Mouse (Mus musculus): ENCODE data around the gene Taf9b. TPM values are rescaled to one million over a fixed set of nuclear protein-coding genes. Genes with fewer than 3 reads are reported as not detected.

Gene Taf9b
- total RNA-seq, 1 experiment, result 2.1 TPM

- Histone ChIP-seq H3K9me3 (ENCODE audit: control insufficient read depth, insufficient read depth, low read depth, low read length) (no peaks in the 10 kb centered on the region), H3K9ac (ENCODE audit: insufficient read depth, low read depth, low read length, poor library complexity, severe bottlenecking) (peak overlapping the region; percentile 83), H3K4me1 (ENCODE audit: control insufficient read depth in 2 of 2, insufficient read depth in 2 of 2, low read length in 2 of 2, poor library complexity in 1 of 2) (peaks cover 1 to 2% of the 10 kb centered on the region in 2 experiments; a peak in 1 of 4 replicates), H3K4me3 (ENCODE audit: insufficient read depth in 1 of 2, low read depth in 1 of 2, low read length in 2 of 2, poor library complexity in 1 of 2, severe bottlenecking in 1 of 2) (peak overlapping the region; percentile 86 to 96), H3K27ac (ENCODE audit: insufficient read depth, low read depth, low read length, poor library complexity, severe bottlenecking) (no peak overlapping the region; the same call in 1 of the 2 replicates), H3K36me3 (ENCODE audit: control insufficient read depth, insufficient read depth, low read length, poor library complexity, severe bottlenecking) (peaks cover 7% of the 10 kb centered on the region)
- in situ Hi-C loops (cut with MboI; ENCODE audit: low sequenced_read_pairs in 2 of 2, unreplicated experiment in 2 of 2), result no loop called here
- DNase-seq (ENCODE audit: low read depth, low spot score), result no peak
- TF ChIP-seq ZC3H11A (IDR thresholded peaks at IDR 0.05; ENCODE audit: borderline replicate concordance, low read depth, low read length) (no peak), CHD2 (IDR thresholded peaks at IDR 0.05; ENCODE audit: low read depth, low read length) (no peak)
Measured at GRCm38 (mm10) chrX:106187737-106188136, 33.2 kb downstream of the Taf9b start.

- no peak for TF ChIP-seq ZNF384 (IDR thresholded peaks at IDR 0.05; ENCODE audit: low read depth, low read length)
- no peak for TF ChIP-seq MAFK (IDR thresholded peaks at IDR 0.05; ENCODE audit: insufficient read depth, low read depth, low read length)
- TF ChIP-seq ZC3H11A (IDR thresholded peaks at IDR 0.05; ENCODE audit: borderline replicate concordance, low read depth, low read length), result no peak
- TF ChIP-seq CHD2 (IDR thresholded peaks at IDR 0.05; ENCODE audit: low read depth, low read length), result peak; percentile 60; the same call in 1 of the 2 replicates
- in situ Hi-C loops (cut with MboI; ENCODE audit: low sequenced_read_pairs in 2 of 2, unreplicated experiment in 2 of 2), result no loop called here
- DNase-seq (ENCODE audit: low read depth, low spot score), result peak; percentile 89
- peak within 1 kb of the TSS; percentile 83 for H3K9ac ChIP-seq (ENCODE audit: insufficient read depth, low read depth, low read length, poor library complexity, severe bottlenecking)
- H3K36me3 ChIP-seq (ENCODE audit: control insufficient read depth, insufficient read depth, low read length, poor library complexity, severe bottlenecking), result peaks cover 7% of the 10 kb centered on the region
- H3K4me3 ChIP-seq (ENCODE audit: insufficient read depth in 1 of 2, low read depth in 1 of 2, low read length in 2 of 2, poor library complexity in 1 of 2, severe bottlenecking in 1 of 2), result peak within 1 kb of the TSS; percentile 86 to 96
- peaks cover 1 to 2% of the 10 kb centered on the region in 2 experiments; a peak in 1 of 4 replicates for H3K4me1 ChIP-seq (ENCODE audit: control insufficient read depth in 2 of 2, insufficient read depth in 2 of 2, low read length in 2 of 2, poor library complexity in 1 of 2)
- H3K27ac ChIP-seq (ENCODE audit: insufficient read depth, low read depth, low read length, poor library complexity, severe bottlenecking), result peak within 1 kb of the TSS; percentile 70; the same call in 1 of the 2 replicates
- H3K9me3 ChIP-seq (ENCODE audit: control insufficient read depth, insufficient read depth, low read depth, low read length), result no peaks in the 10 kb centered on the region
Measured at GRCm38 (mm10) chrX:106186713-106187649, 34.0 kb downstream of the Taf9b start, which contains the start of gene Pgk1. Gene Pgk1 (plus strand): TSS chrX:106187100.

- peaks cover 1 to 2% of the 10 kb centered on the region in 2 experiments; a peak in 1 of 4 replicates for H3K4me1 ChIP-seq (ENCODE audit: control insufficient read depth in 2 of 2, insufficient read depth in 2 of 2, low read length in 2 of 2, poor library complexity in 1 of 2)
- H3K27ac ChIP-seq (ENCODE audit: insufficient read depth, low read depth, low read length, poor library complexity, severe bottlenecking), result peak overlapping the region; percentile 69; the same call in 1 of the 2 replicates
- no peak for DNase-seq (ENCODE audit: low read depth, low spot score)
- no peaks in the 10 kb centered on the region for H3K9me3 ChIP-seq (ENCODE audit: control insufficient read depth, insufficient read depth, low read depth, low read length)
- no peak for TF ChIP-seq HCFC1 (IDR thresholded peaks at IDR 0.05; ENCODE audit: borderline replicate concordance, insufficient read depth, low read length)
- TF ChIP-seq ZNF384 (IDR thresholded peaks at IDR 0.05; ENCODE audit: low read depth, low read length), result no peak
- TF ChIP-seq MAFK (IDR thresholded peaks at IDR 0.05; ENCODE audit: insufficient read depth, low read depth, low read length), result no peak
- TF ChIP-seq CHD2 (IDR thresholded peaks at IDR 0.05; ENCODE audit: low read depth, low read length), result no peak
- no peak for TF ChIP-seq ZC3H11A (IDR thresholded peaks at IDR 0.05; ENCODE audit: borderline replicate concordance, low read depth, low read length)
- H3K36me3 ChIP-seq (ENCODE audit: control insufficient read depth, insufficient read depth, low read length, poor library complexity, severe bottlenecking), result peaks cover 4% of the 10 kb centered on the region
- in situ Hi-C loops (cut with MboI; ENCODE audit: low sequenced_read_pairs in 2 of 2, unreplicated experiment in 2 of 2), result no loop called here
- H3K9ac ChIP-seq (ENCODE audit: insufficient read depth, low read depth, low read length, poor library complexity, severe bottlenecking), result peak overlapping the region; percentile 57; the same call in 1 of the 2 replicates
- H3K4me3 ChIP-seq (ENCODE audit: insufficient read depth in 1 of 2, low read depth in 1 of 2, low read length in 2 of 2, poor library complexity in 1 of 2, severe bottlenecking in 1 of 2), result peak overlapping the region in 1 of 2 experiments; percentile 45; a peak in 1 of 4 replicates
Measured at GRCm38 (mm10) chrX:106185706-106186105, 35.3 kb downstream of the Taf9b start.

GRCm38 (mm10) chrX:106184279-106184678 is 36.7 kb downstream of the Taf9b start:
- Histone ChIP-seq H3K27ac (ENCODE audit: insufficient read depth, low read depth, low read length, poor library complexity, severe bottlenecking) (no peak overlapping the region), H3K36me3 (ENCODE audit: control insufficient read depth, insufficient read depth, low read length, poor library complexity, severe bottlenecking) (peaks cover 2% of the 10 kb centered on the region), H3K4me3 (ENCODE audit: insufficient read depth in 1 of 2, low read depth in 1 of 2, low read length in 2 of 2, poor library complexity in 1 of 2, severe bottlenecking in 1 of 2) (no peak overlapping the region), H3K4me1 (ENCODE audit: control insufficient read depth in 2 of 2, insufficient read depth in 2 of 2, low read length in 2 of 2, poor library complexity in 1 of 2) (peaks cover 1 to 2% of the 10 kb centered on the region in 2 experiments; a peak in 1 of 4 replicates), H3K9ac (ENCODE audit: insufficient read depth, low read depth, low read length, poor library complexity, severe bottlenecking) (no peak overlapping the region), H3K9me3 (ENCODE audit: control insufficient read depth, insufficient read depth, low read depth, low read length) (no peaks in the 10 kb centered on the region)
- in situ Hi-C loops (cut with MboI; ENCODE audit: low sequenced_read_pairs in 2 of 2, unreplicated experiment in 2 of 2), result no loop called here
- DNase-seq (ENCODE audit: low read depth, low spot score), result no peak
- TF ChIP-seq ZC3H11A (IDR thresholded peaks at IDR 0.05; ENCODE audit: borderline replicate concordance, low read depth, low read length) (no peak), MAFK (IDR thresholded peaks at IDR 0.05; ENCODE audit: insufficient read depth, low read depth, low read length) (no peak), ZNF384 (IDR thresholded peaks at IDR 0.05; ENCODE audit: low read depth, low read length) (no peak)
